Mouse (Mus musculus) heart, adult 2 months (tissue): Measurements from ENCODE around the gene L2hgdh. TPM values are rescaled to one million over a fixed set of nuclear protein-coding genes. Genes with fewer than 3 reads are reported as not detected.

Experiments
- DNase-seq, 2 experiments: peaks; one replicate each; pipeline ENCODE4 v3.0.0; 2021
- H3K27ac ChIP-seq: fragments of 200-600 bp; 2 replicates; pipeline ENCODE4 v1.8.1; 2022
- H3K27me3 ChIP-seq: fragments of 200-500 bp; 2 replicates; pipeline ENCODE4 v1.6.1; 2012; ENCODE audit warnings: mild to moderate bottlenecking, low read length, inconsistent platforms, mixed read lengths; ENCODE audit not compliant: control insufficient read depth, insufficient read depth
- H3K36me3 ChIP-seq: fragments of 200-500 bp; 2 replicates; pipeline ENCODE4 v1.6.1; 2012; ENCODE audit warnings: low read length, inconsistent platforms; ENCODE audit not compliant: control insufficient read depth, insufficient read depth
- H3K4me1 ChIP-seq: fragments of 200-500 bp; 2 replicates; pipeline ENCODE4 v1.6.1; 2011; ENCODE audit warnings: low read length; ENCODE audit not compliant: control insufficient read depth, insufficient read depth
- H3K4me3 ChIP-seq: fragments of 200-600 bp; 2 replicates; pipeline ENCODE4 v1.8.1; 2022
- H3K79me2 ChIP-seq: fragments of 200-500 bp; replicated peaks from 2 replicates; pipeline ENCODE4 v1.6.1; 2012; ENCODE audit warnings: mild to moderate bottlenecking, inconsistent platforms, low read length, moderate library complexity, mixed read lengths; ENCODE audit not compliant: control insufficient read depth, insufficient read depth
- H3K9ac ChIP-seq: fragments of 200-500 bp; 2 replicates; pipeline ENCODE4 v1.6.1; 2012; ENCODE audit warnings: low read depth, mild to moderate bottlenecking, control low read depth, inconsistent platforms, low read length, mixed read lengths
- CTCF ChIP-seq: fragments of 200-600 bp; IDR thresholded peaks from 2 replicates; pipeline ENCODE4 v1.8.1; 2022; ENCODE audit warnings: antibody characterized with exemption, mild to moderate bottlenecking, moderate library complexity
- EP300 ChIP-seq: fragments of 200-500 bp; IDR thresholded peaks from 2 replicates; pipeline ENCODE4 v1.6.1; 2011; ENCODE audit warnings: low read depth, low read length, control low read depth; ENCODE audit not compliant: insufficient read depth
- POLR2A ChIP-seq: fragments of 200-500 bp; IDR thresholded peaks from 2 replicates; pipeline ENCODE4 v1.6.1; 2011; ENCODE audit warnings: mild to moderate bottlenecking, low read depth, low read length, control low read depth; ENCODE audit not compliant: insufficient read depth
- WGBS: fragments of 180-500 bp; shearing (Covaris S2); methylation state at CpG from one replicate; pipeline ENCODE4 v1.1.7; 2018; 5-methylcytosine and 5-hydroxymethylcytosine counted together
- intact Hi-C: fragments of 180-260 bp; cut with DNase I; formaldehyde crosslinking; loops from one replicate; pipeline ENCODE4 v1.15.1; 2025
- polyA plus RNA-seq: library from polyadenylated mRNA; depleted of rRNA; stranded (reverse); fragments of >200 nt; gene quantifications from 2 replicates; pipeline ENCODE4 v1.2.3, GENCODE M21; 2012
- total RNA-seq, 2 experiments: library from RNA; stranded (reverse); gene quantifications; 2 replicates each; pipeline ENCODE4 v1.2.3; 2021

L2hgdh gene
- total and polyA plus RNA-seq, 3 experiments, result 13.8 to 49.4 (median 41.9) TPM

- H3K27ac ChIP-seq, result peak overlapping the region; percentile 88
- TF ChIP-seq EP300, result peak; percentile 87; the same call in 1 of the 2 replicates
- peak; percentile 94 for TF ChIP-seq CTCF
- no peak; the same call in 1 of the 2 replicates for TF ChIP-seq POLR2A
- H3K79me2 ChIP-seq, result no peaks in the 10 kb centered on the region
- no peaks in the 10 kb centered on the region for H3K36me3 ChIP-seq
- H3K9ac ChIP-seq, result peak overlapping the region; percentile 4
- peaks cover 3% of the 10 kb centered on the region for H3K4me1 ChIP-seq
- DNase-seq, result peak; percentile 84 to 90
- intact Hi-C loops, result loop anchor here (1.0 to 10.0 kb wide), 3 partner anchors 135 to 387 kb away; partner anchors contain the start of genes Atl1 and Map4k5
- H3K27me3 ChIP-seq, result no peaks in the 10 kb centered on the region
- 3% methylated on average over 22 of the region's 22 CpGs for WGBS
- peak overlapping the region; percentile 29; the same call in 1 of the 2 replicates for H3K4me3 ChIP-seq
Observed at GRCm38 (mm10) chr12:69757418-69758141, 32.9 kb upstream of the L2hgdh start.

- H3K4me1 ChIP-seq, result peaks cover 7% of the 10 kb centered on the region
- H3K36me3 ChIP-seq, result no peaks in the 10 kb centered on the region
- no peak overlapping the region for H3K27ac ChIP-seq
- no peaks in the 10 kb centered on the region for H3K27me3 ChIP-seq
- 90% methylated on average over 5 of the region's 5 CpGs for WGBS
- H3K79me2 ChIP-seq, result no peaks in the 10 kb centered on the region
- intact Hi-C loops, result loop anchor here (10.0 kb wide), 1 partner anchor 389 kb away; no protein-coding TSS in a partner anchor
- no peak for DNase-seq
- TF ChIP-seq EP300 (no peak), CTCF (no peak), POLR2A (no peak)
- H3K4me3 ChIP-seq, result no peak overlapping the region
- H3K9ac ChIP-seq, result no peak overlapping the region
Observed at GRCm38 (mm10) chr12:69756015-69756414, 31.3 kb upstream of the L2hgdh start.

- no peaks in the 10 kb centered on the region for H3K79me2 ChIP-seq
- H3K27me3 ChIP-seq, result no peaks in the 10 kb centered on the region
- 0 out of 2 replicates have a peak, but pooled peaks cover 2% of the 10 kb centered on the region for H3K36me3 ChIP-seq
- peaks cover 9% of the 10 kb centered on the region for H3K4me1 ChIP-seq
- TF ChIP-seq EP300 (no peak), CTCF (no peak), POLR2A (no peak)
- H3K4me3 ChIP-seq, result no peak overlapping the region
- no peak overlapping the region for H3K27ac ChIP-seq
- intact Hi-C loops, result loop anchor here (10.0 kb wide), 1 partner anchor 391 kb away; no protein-coding TSS in a partner anchor
- WGBS, result 68% methylated on average over 5 of the region's 5 CpGs
- no peak overlapping the region for H3K9ac ChIP-seq
- no peak for DNase-seq
Observed at GRCm38 (mm10) chr12:69753936-69754335, 29.3 kb upstream of the L2hgdh start.

- Histone ChIP-seq H3K27me3 (no peaks in the 10 kb centered on the region), H3K4me1 (peaks cover 7% of the 10 kb centered on the region), H3K9ac (no peak overlapping the region), H3K27ac (peak overlapping the region; percentile 69), H3K79me2 (no peaks in the 10 kb centered on the region), H3K4me3 (no peak overlapping the region), H3K36me3 (0 out of 2 replicates have a peak, but pooled peaks cover 2% of the 10 kb centered on the region)
- intact Hi-C loops, result loop anchor here (10.0 kb wide), 1 partner anchor 393 kb away; no protein-coding TSS in a partner anchor
- WGBS, result 32% methylated on average over 10 of the region's 10 CpGs
- TF ChIP-seq POLR2A (no peak), CTCF (peak; percentile 48), EP300 (0 out of 2 replicates have a peak, but pooled peaks have one; percentile 57)
- DNase-seq, result peak; percentile 49 to 64
Observed at GRCm38 (mm10) chr12:69751864-69752341, 27.2 kb upstream of the L2hgdh start.

- no peak overlapping the region for H3K9ac ChIP-seq
- H3K4me3 ChIP-seq, result no peak overlapping the region
- TF ChIP-seq CTCF, result no peak
- TF ChIP-seq EP300, result no peak
- TF ChIP-seq POLR2A, result no peak
- no peaks in the 10 kb centered on the region for H3K79me2 ChIP-seq
- H3K4me1 ChIP-seq, result no peaks in the 10 kb centered on the region
- H3K27me3 ChIP-seq, result no peaks in the 10 kb centered on the region
- no peak overlapping the region for H3K27ac ChIP-seq
- no peak for DNase-seq
- H3K36me3 ChIP-seq, result no peaks in the 10 kb centered on the region
- 64% methylated on average over 5 of the region's 5 CpGs for WGBS
- intact Hi-C loops, result no loop called here
Observed at GRCm38 (mm10) chr12:69744138-69744537, 19.5 kb upstream of the L2hgdh start.

- WGBS, result 93% methylated on average over 5 of the region's 5 CpGs
- intact Hi-C loops, result no loop called here
- no peak overlapping the region for H3K27ac ChIP-seq
- no peaks in the 10 kb centered on the region for H3K27me3 ChIP-seq
- TF ChIP-seq CTCF, result no peak
- TF ChIP-seq POLR2A, result no peak
- TF ChIP-seq EP300, result no peak
- H3K9ac ChIP-seq, result no peak overlapping the region
- no peaks in the 10 kb centered on the region for H3K4me1 ChIP-seq
- no peak for DNase-seq
- no peaks in the 10 kb centered on the region for H3K36me3 ChIP-seq
- H3K4me3 ChIP-seq, result no peak overlapping the region
- H3K79me2 ChIP-seq, result no peaks in the 10 kb centered on the region
Observed at GRCm38 (mm10) chr12:69741965-69742364, 17.3 kb upstream of the L2hgdh start.
